Mouse (Mus musculus) limb, embryonic 11.5 days (tissue): ENCODE data around the gene Bmper. TPM values are rescaled to one million over a fixed set of nuclear protein-coding genes. Genes with fewer than 3 reads are reported as not detected.

Experiments used
- ATAC-seq: fragments of 200-750 bp; cut with Nextera tagmentation; 2 replicates; pipeline ENCODE4 v1.8.0; 2017; ENCODE audit warnings: low read depth; ENCODE audit not compliant: insufficient number of reproducible peaks, low FRiP score, low TSS enrichment
- DNase-seq: peaks from one replicate; pipeline ENCODE4 v3.0.0-alpha.2; 2015; ENCODE audit warnings: low spot score
- H3K27ac ChIP-seq: fragments of 300-500 bp; sonication (generic); replicated peaks from 2 replicates; pipeline ENCODE4 v1.5.1; 2014; ENCODE audit warnings: low read depth, mild to moderate bottlenecking, low read length
- H3K27me3 ChIP-seq: fragments of 300-500 bp; sonication (generic); 2 replicates; pipeline ENCODE4 v1.6.1; 2014; ENCODE audit warnings: mild to moderate bottlenecking, low read length, mixed read lengths; ENCODE audit not compliant: control insufficient read depth, insufficient read depth
- H3K36me3 ChIP-seq: fragments of 300-500 bp; sonication (generic); 2 replicates; pipeline ENCODE4 v1.6.1; 2014; ENCODE audit warnings: mild to moderate bottlenecking, low read length, moderate library complexity, mixed read lengths; ENCODE audit not compliant: control insufficient read depth, insufficient read depth
- H3K4me1 ChIP-seq: fragments of 300-500 bp; sonication (generic); 2 replicates; pipeline ENCODE4 v1.6.1; 2014; ENCODE audit warnings: low read length, mixed read lengths; ENCODE audit not compliant: control insufficient read depth, insufficient read depth
- H3K4me2 ChIP-seq: fragments of 300-500 bp; sonication (generic); 2 replicates; pipeline ENCODE4 v1.6.1; 2014; ENCODE audit warnings: low read depth, mild to moderate bottlenecking, moderate library complexity; ENCODE audit not compliant: severe bottlenecking
- H3K4me3 ChIP-seq: fragments of 300-500 bp; sonication (generic); 2 replicates; pipeline ENCODE4 v1.5.1; 2014; ENCODE audit warnings: low read depth, low read length
- H3K9ac ChIP-seq: fragments of 300-500 bp; sonication (generic); 2 replicates; pipeline ENCODE4 v1.6.1; 2014; ENCODE audit warnings: mild to moderate bottlenecking, low read length
- H3K9me3 ChIP-seq: fragments of 300-500 bp; sonication (generic); 2 replicates; pipeline ENCODE4 v1.6.1; 2016; ENCODE audit warnings: low read length; ENCODE audit not compliant: control insufficient read depth
- whole genome bisulfite sequencing: fragments of 180-500 bp; shearing (Covaris S2); extraction: QIAGEN DNeasy Blood & Tissue Kit; methylation state at CpG from one replicate; pipeline ENCODE4 v1.1.7; 2014; 5-methylcytosine and 5-hydroxymethylcytosine counted together
- polyA plus RNA-seq: library from polyadenylated mRNA; unstranded; fragments of >200 nt; fragmentation: Nextera tagmentation; extraction: Ambion mirVana; gene quantifications from 2 replicates; pipeline ENCODE4 v1.2.1, GENCODE M21; 2014

Gene Bmper
- polyA plus RNA-seq, 1 experiment from 2014 or later: 4.9 TPM

GRCm38 (mm10) chr9:23295569-23295968 lies 72.7 kb downstream of the Bmper start:
- H3K9ac ChIP-seq: no peak overlapping the region
- peaks cover 14% of the 10 kb centered on the region; the same call in 1 of the 2 replicates for H3K27me3 ChIP-seq
- no peak overlapping the region for H3K27ac ChIP-seq
- H3K4me2 ChIP-seq: no peak overlapping the region
- 86% methylated on average over 6 of the region's 6 CpGs for WGBS
- H3K4me3 ChIP-seq: no peak overlapping the region
- ATAC-seq (no peak), DNase-seq (no peak)
- H3K4me1 ChIP-seq: no peaks in the 10 kb centered on the region; the same call in 1 of the 2 replicates
- H3K36me3 ChIP-seq: no peaks in the 10 kb centered on the region
- no peaks in the 10 kb centered on the region for H3K9me3 ChIP-seq

- ATAC-seq: no peak
Measured at GRCm38 (mm10) chr9:23297491-23298170, 74.8 kb downstream of the Bmper start.

DNA sequence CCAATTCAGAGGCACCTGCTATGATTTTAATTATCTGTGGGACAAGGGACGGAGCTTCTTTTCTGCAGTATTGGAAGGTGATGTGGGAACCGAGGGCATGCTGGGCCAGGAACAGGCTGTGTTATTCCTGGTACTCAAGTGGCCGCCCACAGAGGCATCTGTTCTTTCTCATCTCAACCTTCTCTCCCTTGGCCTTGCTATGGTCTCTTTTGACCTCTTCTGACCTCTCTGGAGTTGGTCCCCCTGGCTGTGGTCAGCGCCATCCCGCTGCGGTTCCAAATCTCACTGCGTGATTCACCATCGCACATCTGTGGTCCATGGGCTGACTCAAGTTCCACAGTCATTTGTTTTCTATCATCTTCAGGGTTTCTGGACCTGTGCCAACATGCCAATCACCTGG lies 77.5 kb downstream of the Bmper start:
- Histone ChIP-seq H3K4me1 (no peaks in the 10 kb centered on the region; the same call in 1 of the 2 replicates), H3K9me3 (no peaks in the 10 kb centered on the region), H3K4me2 (no peak overlapping the region), H3K27me3 (peaks cover 23% of the 10 kb centered on the region), H3K4me3 (no peak overlapping the region), H3K9ac (no peak overlapping the region), H3K27ac (no peak overlapping the region), H3K36me3 (no peaks in the 10 kb centered on the region)
- no peak for ATAC-seq
- 84% methylated on average over 8 of the region's 8 CpGs for WGBS
- no peak for DNase-seq

More at GRCm38 (mm10) chr9:23297491-23298170, 74.8 kb downstream of the Bmper start:
- Histone ChIP-seq H3K4me3 (no peak overlapping the region), H3K4me2 (no peak overlapping the region), H3K9ac (no peak overlapping the region), H3K9me3 (no peaks in the 10 kb centered on the region), H3K36me3 (no peaks in the 10 kb centered on the region), H3K4me1 (no peaks in the 10 kb centered on the region; the same call in 1 of the 2 replicates), H3K27ac (no peak overlapping the region), H3K27me3 (peaks cover 20% of the 10 kb centered on the region)
- DNase-seq: no peak
- WGBS: 61% methylated on average over 8 of the region's 8 CpGs

DNA sequence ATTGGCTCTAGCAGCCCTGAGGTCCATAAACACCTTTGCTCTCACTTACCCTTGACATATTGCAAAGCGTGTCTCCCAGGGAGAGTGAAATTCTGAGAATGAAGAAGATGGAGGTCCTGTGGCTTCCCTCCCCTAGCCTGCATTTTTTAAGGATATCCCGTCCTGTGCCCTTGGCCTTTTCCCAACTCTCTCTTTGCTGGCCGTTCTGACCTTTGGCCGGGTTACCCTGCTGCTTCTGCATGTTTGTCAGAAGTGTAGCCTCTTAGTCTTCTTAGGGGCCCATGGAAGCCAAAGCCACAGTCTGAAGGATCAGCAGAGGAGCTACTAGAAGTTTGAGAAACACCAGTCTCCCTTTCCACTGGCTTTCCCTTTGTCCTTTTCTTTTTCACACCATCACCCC lies 82.8 kb downstream of the Bmper start:
- Histone ChIP-seq H3K4me1 (peaks cover 2% of the 10 kb centered on the region; the same call in 1 of the 2 replicates), H3K4me3 (no peak overlapping the region), H3K4me2 (no peak overlapping the region), H3K27ac (no peak overlapping the region), H3K27me3 (peaks cover 27% of the 10 kb centered on the region), H3K9ac (no peak overlapping the region), H3K9me3 (no peaks in the 10 kb centered on the region), H3K36me3 (no peaks in the 10 kb centered on the region)
- ATAC-seq (no peak), DNase-seq (peak; percentile 35)
- WGBS: 19% methylated on average over 4 of the region's 4 CpGs

- H3K9ac ChIP-seq: no peak overlapping the region
- no peak for ATAC-seq
- H3K4me2 ChIP-seq: no peak overlapping the region
- no peak for DNase-seq
- WGBS: 53% methylated on average over 4 of the region's 4 CpGs
- H3K4me1 ChIP-seq: peaks cover 2% of the 10 kb centered on the region; the same call in 1 of the 2 replicates
- peaks cover 27% of the 10 kb centered on the region for H3K27me3 ChIP-seq
- no peak overlapping the region for H3K4me3 ChIP-seq
- H3K36me3 ChIP-seq: no peaks in the 10 kb centered on the region
- no peak overlapping the region for H3K27ac ChIP-seq
- H3K9me3 ChIP-seq: no peaks in the 10 kb centered on the region
Measured at GRCm38 (mm10) chr9:23306226-23306625, 83.3 kb downstream of the Bmper start.

DNA sequence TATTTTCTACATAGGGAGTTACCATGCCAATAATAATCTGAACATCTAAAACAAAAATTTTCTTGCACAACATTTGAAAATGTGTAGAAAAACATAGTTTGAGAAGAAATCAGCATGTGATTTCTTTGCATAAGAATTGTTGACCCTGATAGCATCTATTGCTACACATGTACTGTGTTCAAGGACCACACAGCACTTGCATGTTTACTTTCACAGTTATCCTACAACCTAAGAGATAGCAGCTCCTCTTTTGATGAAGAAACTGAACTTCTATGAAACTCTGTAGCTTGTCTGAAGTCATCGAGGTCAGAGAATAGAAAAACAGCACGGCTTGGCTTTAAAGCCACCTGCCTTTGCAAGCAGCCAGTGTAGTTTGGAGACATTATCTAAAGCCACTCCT lies 85.0 kb downstream of the Bmper start:
- no peak for DNase-seq
- no peaks in the 10 kb centered on the region for H3K9me3 ChIP-seq
- H3K9ac ChIP-seq: no peak overlapping the region
- no peak overlapping the region for H3K4me2 ChIP-seq
- peaks cover 21% of the 10 kb centered on the region for H3K27me3 ChIP-seq
- WGBS: 95% methylated on average over 2 of the region's 2 CpGs
- H3K27ac ChIP-seq: no peak overlapping the region
- H3K4me1 ChIP-seq: peaks cover 2% of the 10 kb centered on the region; the same call in 1 of the 2 replicates
- no peak overlapping the region for H3K4me3 ChIP-seq
- H3K36me3 ChIP-seq: no peaks in the 10 kb centered on the region
- ATAC-seq: no peak

DNA sequence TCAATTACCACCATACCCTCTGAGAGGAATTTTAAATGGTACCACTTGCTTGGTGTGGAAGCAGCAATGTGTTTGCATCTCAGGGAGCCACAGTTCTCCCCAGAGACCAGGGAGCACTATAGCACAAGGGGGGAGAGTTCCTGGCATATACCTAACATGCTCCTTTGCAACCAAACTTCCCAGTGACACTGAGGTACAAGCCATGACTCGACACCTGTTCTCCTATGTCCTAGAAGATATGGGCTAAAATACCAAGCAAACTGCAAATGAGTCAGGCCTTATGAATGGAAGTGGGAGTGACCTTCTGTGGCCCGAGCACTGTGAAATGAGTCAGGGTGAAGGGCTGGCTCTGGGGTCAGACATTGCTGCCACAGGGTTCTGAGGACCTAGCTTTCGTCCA lies 88.1 kb downstream of the Bmper start:
- Histone ChIP-seq H3K27ac (no peak overlapping the region), H3K4me1 (no peaks in the 10 kb centered on the region), H3K36me3 (no peaks in the 10 kb centered on the region), H3K27me3 (peaks cover 18% of the 10 kb centered on the region), H3K9ac (no peak overlapping the region), H3K4me3 (no peak overlapping the region), H3K9me3 (no peaks in the 10 kb centered on the region), H3K4me2 (no peak overlapping the region)
- no peak for ATAC-seq
- no peak for DNase-seq
- WGBS: 74% methylated on average over 3 of the region's 3 CpGs

DNA sequence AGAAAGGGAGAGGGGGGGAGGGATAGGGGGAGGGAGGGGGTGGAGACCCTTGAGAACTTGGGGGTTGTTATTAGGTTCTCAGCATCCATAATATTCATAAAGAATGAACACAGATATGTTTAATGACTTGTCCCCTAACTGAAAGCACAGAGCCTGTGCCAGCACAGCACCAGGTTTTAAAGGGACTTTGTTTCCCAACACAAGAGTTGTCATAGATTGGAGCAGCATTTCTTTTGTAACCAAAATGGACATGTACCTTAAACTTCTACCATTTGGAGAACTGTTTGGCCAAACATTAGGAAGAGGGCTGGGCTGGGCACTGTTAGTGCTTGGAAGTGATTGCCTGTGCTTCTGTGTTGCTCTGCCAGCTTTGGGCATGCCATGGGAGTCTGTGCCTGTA lies 89.1 kb downstream of the Bmper start:
- Histone ChIP-seq H3K27me3 (peaks cover 13% of the 10 kb centered on the region), H3K9me3 (no peaks in the 10 kb centered on the region), H3K36me3 (no peaks in the 10 kb centered on the region), H3K9ac (no peak overlapping the region), H3K4me1 (no peaks in the 10 kb centered on the region), H3K4me3 (no peak overlapping the region), H3K27ac (no peak overlapping the region), H3K4me2 (no peak overlapping the region)
- DNase-seq (no peak), ATAC-seq (no peak)

DNA sequence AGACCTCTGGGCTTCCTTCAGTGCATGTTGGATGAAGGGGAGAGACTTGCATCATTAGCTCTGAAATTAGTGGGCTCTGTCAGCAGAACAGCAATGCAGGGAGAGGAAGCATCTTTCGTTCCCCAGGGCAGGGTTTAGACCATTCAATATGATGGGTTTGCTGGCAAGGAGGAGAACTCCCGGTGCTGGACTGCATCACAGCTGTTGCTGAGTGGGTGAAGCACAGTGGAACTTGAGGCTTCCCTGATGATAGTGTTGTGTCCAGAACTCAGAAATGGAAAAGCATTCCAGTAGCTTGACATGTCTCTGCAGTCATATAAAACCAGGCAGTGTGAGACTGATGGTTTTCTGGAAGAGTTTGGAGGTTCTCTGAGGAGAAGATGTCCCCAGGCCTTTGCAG lies 90.0 kb downstream of the Bmper start:
- Histone ChIP-seq H3K9me3 (no peaks in the 10 kb centered on the region), H3K36me3 (no peaks in the 10 kb centered on the region), H3K27me3 (peaks cover 12% of the 10 kb centered on the region), H3K27ac (no peak overlapping the region), H3K4me2 (no peak overlapping the region), H3K9ac (no peak overlapping the region), H3K4me3 (no peak overlapping the region), H3K4me1 (no peaks in the 10 kb centered on the region)
- 85% methylated on average over 2 of the region's 2 CpGs for WGBS
- ATAC-seq (no peak), DNase-seq (no peak)
